Mouse (Mus musculus): Measurements from ENCODE around the gene Rpl23. TPM values are rescaled to one million over a fixed set of nuclear protein-coding genes. Genes with fewer than 3 reads are reported as not detected.
"Not testable (repeated sequence)": the region's sequence is repeated elsewhere in the genome, so short reads cannot be mapped to it uniquely, and the experiment has no call there.

Rpl23 gene
- polyA plus RNA-seq, 1 experiment: 96.9 TPM

- Histone ChIP-seq H3K27ac (ENCODE audit: insufficient read depth, low read length) (no peak overlapping the region), H3K27me3 (ENCODE audit: control insufficient read depth, insufficient read depth, low read length) (no peaks in the 10 kb centered on the region), H3K36me3 (ENCODE audit: control insufficient read depth, insufficient read depth, low read length) (no peaks in the 10 kb centered on the region), H3K4me1 (ENCODE audit: control insufficient read depth, insufficient read depth, insufficient read length) (peaks cover 9% of the 10 kb centered on the region; the same call in 1 of the 2 replicates), H3K4me3 (ENCODE audit: extremely low read depth, insufficient read depth, insufficient read length) (no peak overlapping the region)
- no peak for DNase-seq (ENCODE audit: low read depth in 1 of 2, low spot score in 2 of 2)
- TF ChIP-seq POLR2A (IDR thresholded peaks at IDR 0.05; ENCODE audit: low read depth, low read length) (no peak), CTCF (IDR thresholded peaks at IDR 0.05; ENCODE audit: extremely low read depth, insufficient read depth, insufficient read length, insufficient replicate concordance) (no peak)
- 90% methylated on average over 4 of the region's 4 CpGs for WGBS
Measured at GRCm38 (mm10) chr11:97737600-97737999, 44.6 kb downstream of the Rpl23 start.

- Histone ChIP-seq H3K36me3 (ENCODE audit: control insufficient read depth, insufficient read depth, low read length) (peaks cover 5% of the 10 kb centered on the region), H3K27ac (ENCODE audit: insufficient read depth, low read length) (no peak overlapping the region), H3K4me1 (ENCODE audit: control insufficient read depth, insufficient read depth, insufficient read length) (peaks cover 4% of the 10 kb centered on the region; the same call in 1 of the 2 replicates), H3K27me3 (ENCODE audit: control insufficient read depth, insufficient read depth, low read length) (no peaks in the 10 kb centered on the region), H3K4me3 (ENCODE audit: extremely low read depth, insufficient read depth, insufficient read length) (no peak overlapping the region)
- WGBS: 89% methylated on average over 5 of the region's 5 CpGs
- no peak for DNase-seq (ENCODE audit: low read depth in 1 of 2, low spot score in 2 of 2)
- no peak for TF ChIP-seq POLR2A (IDR thresholded peaks at IDR 0.05; ENCODE audit: low read depth, low read length)
Measured at GRCm38 (mm10) chr11:97736645-97737044, 45.6 kb downstream of the Rpl23 start.

GRCm38 (mm10) chr11:97734810-97735209 is 47.4 kb downstream of the Rpl23 start:
- 73% methylated on average over 5 of the region's 5 CpGs for WGBS
- not testable (repeated sequence) for DNase-seq (ENCODE audit: low read depth in 1 of 2, low spot score in 2 of 2); H3K27me3 ChIP-seq (ENCODE audit: control insufficient read depth, insufficient read depth, low read length); H3K4me1 ChIP-seq (ENCODE audit: control insufficient read depth, insufficient read depth, insufficient read length); H3K4me3 ChIP-seq (ENCODE audit: extremely low read depth, insufficient read depth, insufficient read length); H3K27ac ChIP-seq (ENCODE audit: insufficient read depth, low read length)
- H3K36me3 ChIP-seq (ENCODE audit: control insufficient read depth, insufficient read depth, low read length): peaks cover 13% of the 10 kb centered on the region

GRCm38 (mm10) chr11:97733689-97734088 is 48.5 kb downstream of the Rpl23 start:
- H3K4me3 ChIP-seq (ENCODE audit: extremely low read depth, insufficient read depth, insufficient read length): no peak overlapping the region
- H3K4me1 ChIP-seq (ENCODE audit: control insufficient read depth, insufficient read depth, insufficient read length): peaks cover 2% of the 10 kb centered on the region; the same call in 1 of the 2 replicates
- TF ChIP-seq POLR2A (IDR thresholded peaks at IDR 0.05; ENCODE audit: low read depth, low read length) (no peak), CTCF (IDR thresholded peaks at IDR 0.05; ENCODE audit: extremely low read depth, insufficient read depth, insufficient read length, insufficient replicate concordance) (no peak)
- no peak overlapping the region for H3K27ac ChIP-seq (ENCODE audit: insufficient read depth, low read length)
- WGBS: 79% methylated on average over 10 of the region's 10 CpGs
- peaks cover 16% of the 10 kb centered on the region for H3K36me3 ChIP-seq (ENCODE audit: control insufficient read depth, insufficient read depth, low read length)
- no peaks in the 10 kb centered on the region for H3K27me3 ChIP-seq (ENCODE audit: control insufficient read depth, insufficient read depth, low read length)
- no peak for DNase-seq (ENCODE audit: low read depth in 1 of 2, low spot score in 2 of 2)

GRCm38 (mm10) chr11:97728730-97729129 is 53.5 kb downstream of the Rpl23 start:
- TF ChIP-seq POLR2A (IDR thresholded peaks at IDR 0.05; ENCODE audit: low read depth, low read length): no peak
- TF ChIP-seq CTCF (IDR thresholded peaks at IDR 0.05; ENCODE audit: extremely low read depth, insufficient read depth, insufficient read length, insufficient replicate concordance): no peak
- WGBS: 29% methylated on average over 7 of the region's 7 CpGs
- DNase-seq (ENCODE audit: low read depth in 1 of 2, low spot score in 2 of 2): no peak
- peak overlapping the region; percentile 63 for H3K27ac ChIP-seq (ENCODE audit: insufficient read depth, low read length)
- no peaks in the 10 kb centered on the region for H3K27me3 ChIP-seq (ENCODE audit: control insufficient read depth, insufficient read depth, low read length)
- peaks cover 34% of the 10 kb centered on the region for H3K36me3 ChIP-seq (ENCODE audit: control insufficient read depth, insufficient read depth, low read length)
- peaks cover 9% of the 10 kb centered on the region; the same call in 1 of the 2 replicates for H3K4me1 ChIP-seq (ENCODE audit: control insufficient read depth, insufficient read depth, insufficient read length)
- H3K4me3 ChIP-seq (ENCODE audit: extremely low read depth, insufficient read depth, insufficient read length): no peak overlapping the region

GRCm38 (mm10) chr11:97728311-97728710 is 53.9 kb downstream of the Rpl23 start:
- H3K27me3 ChIP-seq (ENCODE audit: control insufficient read depth, insufficient read depth, low read length): no peaks in the 10 kb centered on the region
- H3K4me1 ChIP-seq (ENCODE audit: control insufficient read depth, insufficient read depth, insufficient read length): peaks cover 9% of the 10 kb centered on the region; the same call in 1 of the 2 replicates
- H3K4me3 ChIP-seq (ENCODE audit: extremely low read depth, insufficient read depth, insufficient read length): no peak overlapping the region
- WGBS: 25% methylated on average over 7 of the region's 7 CpGs
- peak overlapping the region; percentile 63 for H3K27ac ChIP-seq (ENCODE audit: insufficient read depth, low read length)
- peaks cover 36% of the 10 kb centered on the region for H3K36me3 ChIP-seq (ENCODE audit: control insufficient read depth, insufficient read depth, low read length)
- no peak for TF ChIP-seq CTCF (IDR thresholded peaks at IDR 0.05; ENCODE audit: extremely low read depth, insufficient read depth, insufficient read length, insufficient replicate concordance)
- no peak for TF ChIP-seq POLR2A (IDR thresholded peaks at IDR 0.05; ENCODE audit: low read depth, low read length)
- DNase-seq (ENCODE audit: low read depth in 1 of 2, low spot score in 2 of 2): peak; percentile 33

Other genes with a start within 250 kb of the Rpl23 start
- gene Srcin1, start 206.3 kb downstream of the Rpl23 start, polyA plus RNA-seq (2012; rRNA removed): 0.13 TPM in 2 replicates
- gene Epop, start 152.7 kb downstream of the Rpl23 start, polyA plus RNA-seq (2012; rRNA removed): 3.9 and 7.8 TPM in 2 replicates
- gene Mllt6, start 119.0 kb downstream of the Rpl23 start, polyA plus RNA-seq (2012; rRNA removed): 65.8 and 93.7 TPM in 2 replicates
- 17.3 and 18.5 TPM in 2 replicates for gene Cisd3, start 96.6 kb downstream of the Rpl23 start, polyA plus RNA-seq (2012; rRNA removed)
- gene Pcgf2, start 81.9 kb downstream of the Rpl23 start, polyA plus RNA-seq (2012; rRNA removed): 10.0 and 14.4 TPM in 2 replicates
- 151 and 203 TPM in 2 replicates for gene Psmb3, start 79.0 kb downstream of the Rpl23 start, polyA plus RNA-seq (2012; rRNA removed)
- 17.6 and 19.1 TPM in 2 replicates for gene Pip4k2b, start 37.7 kb downstream of the Rpl23 start, polyA plus RNA-seq (2012; rRNA removed)
- gene Cwc25, start 15.9 kb downstream of the Rpl23 start, polyA plus RNA-seq (2012; rRNA removed): 6.7 TPM in 2 replicates
- not detected in 2 replicates for gene 1700001P01Rik, start 6.5 kb downstream of the Rpl23 start, polyA plus RNA-seq (2012; rRNA removed)
- gene Lasp1, start 16.6 kb upstream of the Rpl23 start, polyA plus RNA-seq (2012; rRNA removed): 69.4 and 75.2 TPM in 2 replicates
- gene B230217C12Rik, start 58.3 kb upstream of the Rpl23 start, polyA plus RNA-seq (2012; rRNA removed): 1.8 and 3.1 TPM in 2 replicates
- gene Fbxo47, start 101.7 kb upstream of the Rpl23 start, polyA plus RNA-seq (2012; rRNA removed): 0.20 and 0.22 TPM in 2 replicates
- gene Plxdc1, start 204.0 kb upstream of the Rpl23 start, polyA plus RNA-seq (2012; rRNA removed): 9.0 and 9.7 TPM in 2 replicates
- 24.6 and 28.9 TPM in 2 replicates for gene Arl5c, start 213.7 kb upstream of the Rpl23 start, polyA plus RNA-seq (2012; rRNA removed)
- 8.5 and 8.9 TPM in 2 replicates for gene Cacnb1, start 240.6 kb upstream of the Rpl23 start, polyA plus RNA-seq (2012; rRNA removed)
- gene Rpl19, start 244.3 kb upstream of the Rpl23 start, polyA plus RNA-seq (2012; rRNA removed): 555 and 724 TPM in 2 replicates

Measured in spleen, adult 2 months (tissue).